Mouse (Mus musculus) midbrain, embryonic 15.5 days (tissue): ENCODE results near the gene Mmachc. TPM values are rescaled to one million over a fixed set of nuclear protein-coding genes. Genes with fewer than 3 reads are reported as not detected.
A peak's percentile ranks its signal among the peaks of the same experiment; 100 is the strongest.

Experiments
- ATAC-seq: fragments of 200-750 bp; cut with Nextera tagmentation; replicated peaks from 2 replicates; pipeline ENCODE4 v1.8.0; 2017; ENCODE audit warnings: moderate TSS enrichment
- H3K27ac ChIP-seq: fragments of 300-500 bp; sonication (generic); 2 replicates; pipeline ENCODE4 v1.5.1; 2015; ENCODE audit warnings: mild to moderate bottlenecking, inconsistent platforms
- H3K27me3 ChIP-seq: fragments of 300-500 bp; sonication (generic); replicated peaks from 2 replicates; pipeline ENCODE4 v1.6.1; 2015; ENCODE audit warnings: inconsistent platforms
- H3K36me3 ChIP-seq: fragments of 300-500 bp; sonication (generic); replicated peaks from 2 replicates; pipeline ENCODE4 v1.6.1; 2015; ENCODE audit warnings: inconsistent platforms
- H3K4me1 ChIP-seq: fragments of 300-500 bp; sonication (generic); 2 replicates; pipeline ENCODE4 v1.6.1; 2015; ENCODE audit warnings: inconsistent platforms
- H3K4me2 ChIP-seq: fragments of 300-500 bp; sonication (generic); 2 replicates; pipeline ENCODE4 v1.6.1; 2015; ENCODE audit warnings: inconsistent platforms, mild to moderate bottlenecking, moderate library complexity
- H3K4me3 ChIP-seq: fragments of 300-500 bp; sonication (generic); 2 replicates; pipeline ENCODE4 v1.5.1; 2015; ENCODE audit warnings: mild to moderate bottlenecking, inconsistent platforms
- H3K9ac ChIP-seq: fragments of 300-500 bp; sonication (generic); 2 replicates; pipeline ENCODE4 v1.6.1; 2015; ENCODE audit warnings: mild to moderate bottlenecking, inconsistent platforms
- H3K9me3 ChIP-seq: fragments of 300-500 bp; sonication (generic); 2 replicates; pipeline ENCODE4 v1.6.1; 2016; ENCODE audit warnings: inconsistent platforms
- WGBS: fragments of 180-500 bp; shearing (Covaris S2); methylation state at CpG from one replicate; pipeline ENCODE4 v1.1.7; 2015; ENCODE audit warnings: mixed read lengths; 5-methylcytosine and 5-hydroxymethylcytosine counted together
- polyA plus RNA-seq: library from polyadenylated mRNA; unstranded; fragments of >200 nt; fragmentation: Nextera tagmentation; extraction: Ambion mirVana; gene quantifications from 2 replicates; pipeline ENCODE4 v1.2.1, GENCODE M21; 2015

Mmachc gene
- polyA plus RNA-seq, 1 experiment from 2014 or later, result 22.6 TPM

DNA sequence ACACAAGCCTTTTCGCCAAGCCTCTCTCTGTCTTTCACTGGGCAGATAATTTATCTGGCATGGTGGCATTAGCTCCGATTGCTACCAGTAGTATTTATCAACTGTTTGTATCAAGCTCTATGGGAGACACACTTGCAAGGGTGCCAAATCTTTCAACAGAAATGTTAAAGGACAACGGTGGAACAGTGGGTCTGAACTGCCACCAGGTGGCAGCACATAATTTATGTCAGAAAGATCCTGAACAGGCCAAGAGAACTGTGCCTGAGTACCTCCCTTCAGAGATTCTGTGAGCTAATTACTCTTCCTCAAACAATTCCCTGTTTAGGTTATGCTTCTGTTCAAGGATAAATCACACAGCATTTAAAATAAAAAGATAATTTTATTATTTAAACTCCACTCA, 11.2 kb upstream of the Mmachc start:
- no peak for ATAC-seq
- H3K9me3 ChIP-seq, result no peaks in the 10 kb centered on the region
- peaks cover 18% of the 10 kb centered on the region for H3K4me1 ChIP-seq
- no peaks in the 10 kb centered on the region for H3K36me3 ChIP-seq
- no peak overlapping the region for H3K9ac ChIP-seq
- no peak overlapping the region for H3K27ac ChIP-seq
- no peak overlapping the region for H3K4me2 ChIP-seq
- H3K27me3 ChIP-seq, result peaks cover 5% of the 10 kb centered on the region; the same call in 1 of the 2 replicates
- no peak overlapping the region for H3K4me3 ChIP-seq
- 14% methylated on average over 3 of the region's 3 CpGs for WGBS

DNA sequence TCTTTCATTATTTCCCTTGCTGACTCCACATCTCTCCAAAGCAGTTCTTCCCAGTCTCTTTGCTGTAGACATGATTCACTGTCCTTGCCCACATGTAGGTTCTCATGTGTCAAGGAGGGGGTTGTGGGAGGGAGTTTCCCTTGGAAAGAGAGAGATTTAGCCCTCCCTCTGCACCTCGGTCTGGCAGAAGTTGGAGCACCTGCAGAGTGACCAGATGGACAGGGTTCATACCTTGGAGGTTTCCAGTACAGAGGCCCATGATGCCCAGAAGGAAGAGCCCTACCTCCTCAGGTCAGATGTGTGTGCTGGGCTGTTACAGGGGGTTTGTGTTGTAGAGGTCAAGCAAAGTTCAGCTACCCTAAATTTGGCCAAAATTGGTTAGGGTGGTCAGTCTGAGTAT, 4.3 kb upstream of the Mmachc start:
- 78% methylated on average over 1 of the region's 1 CpGs for WGBS

DNA sequence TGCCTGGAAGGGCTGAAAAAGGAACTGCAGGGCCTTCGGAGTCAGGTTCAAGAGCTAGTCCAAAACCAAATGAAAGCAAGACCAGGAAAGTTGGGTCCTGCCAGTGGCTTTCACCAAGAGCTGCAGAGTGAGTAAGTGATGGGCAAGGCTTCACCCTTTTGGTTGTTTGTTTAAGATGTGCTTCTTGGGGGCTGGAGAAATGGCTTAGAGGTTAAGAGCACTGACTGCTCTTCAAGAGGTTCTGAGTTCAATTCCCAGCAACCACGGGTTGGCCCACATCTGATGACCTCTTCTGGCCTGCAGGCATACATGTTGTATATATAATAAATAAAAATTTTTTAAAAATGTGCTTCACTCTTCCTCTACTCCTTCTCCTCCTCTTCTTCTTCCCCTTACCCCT, 1.9 kb upstream of the Mmachc start:
- WGBS, result 96% methylated on average over 2 of the region's 2 CpGs
- H3K36me3 ChIP-seq, result no peaks in the 10 kb centered on the region

More for the DNA sequence above, 4.3 kb upstream of the Mmachc start:
- no peak for ATAC-seq
- no peak overlapping the region for H3K4me2 ChIP-seq
- H3K9ac ChIP-seq, result no peak overlapping the region
- H3K4me1 ChIP-seq, result peaks cover 8% of the 10 kb centered on the region
- no peaks in the 10 kb centered on the region for H3K36me3 ChIP-seq
- no peaks in the 10 kb centered on the region for H3K27me3 ChIP-seq
- H3K27ac ChIP-seq, result no peak overlapping the region
- H3K9me3 ChIP-seq, result no peaks in the 10 kb centered on the region
- H3K4me3 ChIP-seq, result no peak overlapping the region

GRCm38 (mm10) chr4:116708791-116709390, 685 bp upstream of the Mmachc start:
- peak overlapping the region; percentile 43 for H3K9ac ChIP-seq
- H3K27me3 ChIP-seq, result no peaks in the 10 kb centered on the region
- peaks cover 13% of the 10 kb centered on the region for H3K4me1 ChIP-seq
- WGBS, result 6% methylated on average over 9 of the region's 9 CpGs
- H3K27ac ChIP-seq, result no peak overlapping the region
- no peaks in the 10 kb centered on the region for H3K9me3 ChIP-seq
- peak overlapping the region; percentile 86 for H3K4me2 ChIP-seq
- H3K36me3 ChIP-seq, result no peaks in the 10 kb centered on the region
- peak overlapping the region; percentile 63 for H3K4me3 ChIP-seq
- peak; percentile 43 for ATAC-seq

More for the DNA sequence above, 1.9 kb upstream of the Mmachc start:
- Histone ChIP-seq H3K9ac (no peak overlapping the region), H3K4me3 (no peak overlapping the region), H3K27ac (no peak overlapping the region), H3K27me3 (no peaks in the 10 kb centered on the region), H3K4me2 (no peak overlapping the region), H3K9me3 (no peaks in the 10 kb centered on the region), H3K4me1 (peaks cover 13% of the 10 kb centered on the region)
- ATAC-seq, result no peak

DNA sequence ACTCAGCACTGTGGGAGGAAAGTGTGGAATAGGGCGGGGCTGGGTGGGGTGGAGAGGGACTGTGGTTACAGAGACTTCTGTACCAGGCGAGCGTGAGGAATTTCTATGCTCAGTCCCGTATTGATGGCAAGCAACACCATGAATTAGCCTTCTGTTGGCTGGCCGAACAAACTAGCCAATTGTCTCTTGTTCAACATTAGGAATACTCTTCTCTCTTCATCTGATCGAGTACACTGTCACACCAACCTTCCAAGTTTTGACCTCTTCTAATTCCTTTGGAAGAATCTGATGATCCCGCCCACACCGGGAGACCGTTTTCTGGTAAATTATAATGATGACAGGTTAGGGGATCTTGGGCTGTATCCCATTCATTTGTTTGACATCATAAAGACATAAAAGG, 540 bp downstream of the Mmachc start:
- 20% methylated on average over 9 of the region's 9 CpGs for WGBS

DNA sequence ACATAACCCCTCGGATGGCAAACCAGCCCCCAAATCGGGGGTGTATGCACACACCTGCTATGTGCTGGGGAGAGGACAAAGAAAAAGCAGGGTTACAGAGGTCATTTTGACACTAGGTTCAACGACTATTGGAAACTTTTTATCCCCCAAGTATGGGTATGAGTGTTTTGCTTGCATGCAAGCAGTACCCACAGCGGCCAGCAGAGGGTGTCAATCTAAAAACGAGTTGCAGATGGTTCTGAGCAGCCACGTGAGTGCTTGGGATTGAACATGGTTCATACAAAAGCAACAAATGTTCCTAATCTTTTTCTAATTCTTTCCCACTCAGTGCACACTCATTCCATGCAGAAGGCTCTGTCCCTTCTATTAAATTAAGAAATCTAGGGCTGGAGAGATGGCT, 4.4 kb downstream of the Mmachc start:
- no peaks in the 10 kb centered on the region for H3K9me3 ChIP-seq
- no peak overlapping the region for H3K27ac ChIP-seq
- H3K9ac ChIP-seq, result no peak overlapping the region
- H3K4me2 ChIP-seq, result no peak overlapping the region
- H3K4me1 ChIP-seq, result peaks cover 8% of the 10 kb centered on the region
- no peak overlapping the region for H3K4me3 ChIP-seq
- WGBS, result 39% methylated on average over 6 of the region's 6 CpGs
- no peaks in the 10 kb centered on the region for H3K27me3 ChIP-seq
- H3K36me3 ChIP-seq, result no peaks in the 10 kb centered on the region
- no peak for ATAC-seq

More for the DNA sequence above, 540 bp downstream of the Mmachc start:
- Histone ChIP-seq H3K4me3 (peak overlapping the region; percentile 63), H3K27me3 (no peaks in the 10 kb centered on the region), H3K36me3 (no peaks in the 10 kb centered on the region), H3K9me3 (no peaks in the 10 kb centered on the region), H3K27ac (peak overlapping the region; percentile 73), H3K9ac (peak overlapping the region; percentile 60), H3K4me1 (peaks cover 13% of the 10 kb centered on the region), H3K4me2 (peak overlapping the region; percentile 70)
- ATAC-seq, result peak; percentile 12; the same call in 1 of the 2 replicates

DNA sequence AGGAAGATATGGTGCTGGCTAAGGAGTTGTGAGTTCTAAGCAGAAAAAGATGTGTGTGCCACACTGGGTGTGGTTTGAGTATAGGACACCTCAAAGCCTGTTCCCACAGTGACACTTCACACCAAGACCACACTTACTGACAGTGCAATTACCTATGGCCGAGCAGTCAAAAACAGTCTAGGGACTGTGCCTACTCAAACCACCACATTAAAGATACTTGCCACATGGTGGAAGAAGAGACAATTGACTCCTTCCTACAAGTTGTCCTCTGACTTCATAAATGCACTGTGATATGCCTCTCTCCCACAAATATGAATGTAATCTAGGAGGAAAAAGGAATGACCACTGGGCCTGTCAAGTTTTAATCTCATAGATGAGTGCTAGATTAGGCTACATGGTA, 7.2 kb downstream of the Mmachc start:
- WGBS, result 96% methylated on average over 1 of the region's 1 CpGs
- H3K36me3 ChIP-seq, result 0 out of 2 replicates have a peak, but pooled peaks cover 4% of the 10 kb centered on the region
- H3K27ac ChIP-seq, result no peak overlapping the region
- H3K9me3 ChIP-seq, result no peaks in the 10 kb centered on the region
- H3K9ac ChIP-seq, result no peak overlapping the region
- H3K4me3 ChIP-seq, result no peak overlapping the region
- H3K4me1 ChIP-seq, result no peaks in the 10 kb centered on the region
- ATAC-seq, result no peak
- H3K27me3 ChIP-seq, result no peaks in the 10 kb centered on the region
- H3K4me2 ChIP-seq, result no peak overlapping the region

- peaks cover 5% of the 10 kb centered on the region; the same call in 1 of the 2 replicates for H3K36me3 ChIP-seq
- no peaks in the 10 kb centered on the region for H3K27me3 ChIP-seq
- no peak for ATAC-seq
- 83% methylated on average over 2 of the region's 2 CpGs for WGBS
- H3K4me1 ChIP-seq, result no peaks in the 10 kb centered on the region
- no peak overlapping the region for H3K4me2 ChIP-seq
- no peak overlapping the region for H3K9ac ChIP-seq
- no peaks in the 10 kb centered on the region for H3K9me3 ChIP-seq
- no peak overlapping the region for H3K4me3 ChIP-seq
- no peak overlapping the region for H3K27ac ChIP-seq
These were observed 9.4 kb downstream of the Mmachc start for GRCm38 (mm10) chr4:116698693-116699342.

GRCm38 (mm10) chr4:116693785-116694184, 14.4 kb downstream of the Mmachc start:
- no peak overlapping the region for H3K9ac ChIP-seq
- no peak for ATAC-seq
- H3K36me3 ChIP-seq, result peaks cover 16% of the 10 kb centered on the region; the same call in 1 of the 2 replicates
- no peaks in the 10 kb centered on the region for H3K27me3 ChIP-seq
- H3K9me3 ChIP-seq, result no peaks in the 10 kb centered on the region
- no peaks in the 10 kb centered on the region for H3K4me1 ChIP-seq
- 91% methylated on average over 2 of the region's 2 CpGs for WGBS
- no peak overlapping the region for H3K4me3 ChIP-seq
- H3K4me2 ChIP-seq, result no peak overlapping the region
- H3K27ac ChIP-seq, result no peak overlapping the region

DNA sequence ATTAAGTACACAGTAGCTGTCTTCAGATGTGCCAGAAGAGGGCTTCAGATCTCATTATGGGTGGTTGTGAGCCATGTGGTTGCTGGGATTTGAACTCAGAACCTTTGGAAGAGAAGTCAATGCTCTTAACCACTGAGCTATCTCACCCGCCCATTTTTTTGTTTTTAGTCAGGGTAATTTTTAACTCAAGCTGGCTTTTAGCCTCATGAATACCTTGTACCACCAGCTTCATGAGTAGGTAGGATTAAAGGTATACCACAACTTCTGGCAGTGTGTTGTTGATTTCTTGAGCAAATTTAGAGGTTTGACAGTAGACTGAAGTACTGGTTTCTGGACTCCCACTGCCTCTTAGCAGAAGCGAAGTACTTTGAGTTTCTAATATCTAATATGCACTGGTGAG, 16.1 kb downstream of the Mmachc start:
- Histone ChIP-seq H3K9me3 (no peaks in the 10 kb centered on the region), H3K9ac (no peak overlapping the region), H3K27me3 (no peaks in the 10 kb centered on the region), H3K27ac (no peak overlapping the region), H3K4me3 (no peak overlapping the region), H3K4me2 (no peak overlapping the region), H3K36me3 (peaks cover 13% of the 10 kb centered on the region; the same call in 1 of the 2 replicates), H3K4me1 (peaks cover 2% of the 10 kb centered on the region)
- ATAC-seq, result no peak
- 99% methylated on average over 2 of the region's 2 CpGs for WGBS

DNA sequence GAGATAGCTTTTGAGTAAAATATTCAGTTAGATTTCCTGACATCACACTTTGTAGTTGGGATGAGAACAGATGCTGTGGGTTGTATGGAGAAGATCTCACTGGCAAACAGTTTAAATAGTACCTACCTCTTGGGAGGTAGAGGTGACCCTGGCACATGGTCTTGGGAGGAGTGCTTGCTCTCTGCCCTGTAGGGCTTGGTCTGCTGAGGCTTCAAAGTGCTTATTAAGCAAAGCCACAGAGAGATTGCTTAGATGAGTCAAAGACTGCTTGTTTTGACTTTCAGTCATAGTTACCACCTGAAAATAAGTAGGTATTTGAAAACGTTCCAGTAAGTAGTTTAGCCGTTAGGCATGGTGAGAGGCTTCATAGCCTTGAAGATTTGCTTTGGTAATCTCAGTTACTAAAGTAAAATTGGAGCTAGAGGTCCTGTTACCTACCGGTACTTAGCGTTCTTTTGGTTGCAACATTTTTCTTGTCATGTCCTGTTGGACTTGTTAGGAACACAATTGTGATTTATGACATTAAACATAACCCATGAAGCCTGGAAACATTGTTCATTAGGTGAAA, 18.8 kb downstream of the Mmachc start:
- no peak for ATAC-seq
- H3K9ac ChIP-seq, result no peak overlapping the region
- no peak overlapping the region for H3K4me3 ChIP-seq
- H3K4me2 ChIP-seq, result no peak overlapping the region
- 92% methylated on average over 4 of the region's 4 CpGs for WGBS
- no peaks in the 10 kb centered on the region for H3K27me3 ChIP-seq
- H3K27ac ChIP-seq, result no peak overlapping the region
- no peaks in the 10 kb centered on the region for H3K9me3 ChIP-seq
- H3K4me1 ChIP-seq, result peaks cover 21% of the 10 kb centered on the region
- peaks cover 12% of the 10 kb centered on the region; the same call in 1 of the 2 replicates for H3K36me3 ChIP-seq

- 19% methylated on average over 1 of the region's 1 CpGs for WGBS
- Histone ChIP-seq H3K9ac (no peak overlapping the region), H3K27me3 (no peaks in the 10 kb centered on the region), H3K9me3 (no peaks in the 10 kb centered on the region), H3K27ac (no peak overlapping the region), H3K4me2 (peak overlapping the region; percentile 84), H3K4me1 (peaks cover 21% of the 10 kb centered on the region), H3K36me3 (peaks cover 2% of the 10 kb centered on the region; the same call in 1 of the 2 replicates), H3K4me3 (peak overlapping the region; percentile 91; the same call in 1 of the 2 replicates)
- ATAC-seq, result no peak
These were observed 21.2 kb downstream of the Mmachc start for GRCm38 (mm10) chr4:116687041-116687440.
